Mouse (Mus musculus): ENCODE results near the gene Fcgr4. TPM values are rescaled to one million over a fixed set of nuclear protein-coding genes. Genes with fewer than 3 reads are reported as not detected.
A peak's percentile ranks its signal among the peaks of the same experiment; 100 is the strongest.

Fcgr4 gene
- polyA plus RNA-seq, 1 experiment from 2014 or later = 1.5 TPM

GRCm38 (mm10) chr1:171036550-171037324, 18.0 kb downstream of the Fcgr4 start:
- H3K9me3 ChIP-seq (ENCODE audit: control insufficient read depth, low read length) = no peaks in the 10 kb centered on the region
- ATAC-seq (replicated peaks; ENCODE audit: low FRiP score) = peak; percentile 69

GRCm38 (mm10) chr1:171037861-171038721, 19.4 kb downstream of the Fcgr4 start:
- Histone ChIP-seq H3K27ac (ENCODE audit: low read depth, low read length) (no peak overlapping the region), H3K4me3 (ENCODE audit: low read depth, low read length) (peak overlapping the region; percentile 95), H3K4me1 (replicated peaks; ENCODE audit: control insufficient read depth, insufficient read depth, low read length) (peaks cover 15% of the 10 kb centered on the region), H3K9ac (ENCODE audit: low read depth, low read length) (peak overlapping the region; percentile 82), H3K27me3 (replicated peaks; ENCODE audit: control insufficient read depth, insufficient read depth, low read length) (no peaks in the 10 kb centered on the region; the same call in 1 of the 2 replicates), H3K4me2 (peak overlapping the region; percentile 71), H3K9me3 (ENCODE audit: control insufficient read depth, low read length) (no peaks in the 10 kb centered on the region), H3K36me3 (ENCODE audit: control insufficient read depth, insufficient read depth, low read length) (no peaks in the 10 kb centered on the region)
- ATAC-seq (replicated peaks; ENCODE audit: low FRiP score) (peak; percentile 73), DNase-seq (ENCODE audit: low spot score) (peak; percentile 94)
- under 1% methylated on average over 47 of the region's 47 CpGs for WGBS

More at GRCm38 (mm10) chr1:171036550-171037324, 18.0 kb downstream of the Fcgr4 start:
- DNase-seq (ENCODE audit: low spot score) = peak; percentile 70
- Histone ChIP-seq H3K9ac (ENCODE audit: low read depth, low read length) (no peak overlapping the region), H3K27ac (ENCODE audit: low read depth, low read length) (no peak overlapping the region), H3K36me3 (ENCODE audit: control insufficient read depth, insufficient read depth, low read length) (no peaks in the 10 kb centered on the region), H3K27me3 (replicated peaks; ENCODE audit: control insufficient read depth, insufficient read depth, low read length) (no peaks in the 10 kb centered on the region; the same call in none of the 2 replicates), H3K4me2 (peak overlapping the region; percentile 87), H3K4me3 (ENCODE audit: low read depth, low read length) (peak overlapping the region; percentile 56), H3K4me1 (replicated peaks; ENCODE audit: control insufficient read depth, insufficient read depth, low read length) (peaks cover 19% of the 10 kb centered on the region)
- WGBS = 4% methylated on average over 22 of the region's 22 CpGs

GRCm38 (mm10) chr1:171039135-171039534, 20.4 kb downstream of the Fcgr4 start:
- H3K9ac ChIP-seq (ENCODE audit: low read depth, low read length) = no peak overlapping the region
- H3K27me3 ChIP-seq (replicated peaks; ENCODE audit: control insufficient read depth, insufficient read depth, low read length) = no peaks in the 10 kb centered on the region; the same call in 1 of the 2 replicates
- DNase-seq (ENCODE audit: low spot score) = no peak
- no peak for ATAC-seq (replicated peaks; ENCODE audit: low FRiP score)
- H3K27ac ChIP-seq (ENCODE audit: low read depth, low read length) = no peak overlapping the region
- 72% methylated on average over 6 of the region's 6 CpGs for WGBS
- H3K4me1 ChIP-seq (replicated peaks; ENCODE audit: control insufficient read depth, insufficient read depth, low read length) = peaks cover 15% of the 10 kb centered on the region
- H3K9me3 ChIP-seq (ENCODE audit: control insufficient read depth, low read length) = no peaks in the 10 kb centered on the region
- no peak overlapping the region for H3K4me3 ChIP-seq (ENCODE audit: low read depth, low read length)
- H3K36me3 ChIP-seq (ENCODE audit: control insufficient read depth, insufficient read depth, low read length) = no peaks in the 10 kb centered on the region
- no peak overlapping the region for H3K4me2 ChIP-seq

DNA sequence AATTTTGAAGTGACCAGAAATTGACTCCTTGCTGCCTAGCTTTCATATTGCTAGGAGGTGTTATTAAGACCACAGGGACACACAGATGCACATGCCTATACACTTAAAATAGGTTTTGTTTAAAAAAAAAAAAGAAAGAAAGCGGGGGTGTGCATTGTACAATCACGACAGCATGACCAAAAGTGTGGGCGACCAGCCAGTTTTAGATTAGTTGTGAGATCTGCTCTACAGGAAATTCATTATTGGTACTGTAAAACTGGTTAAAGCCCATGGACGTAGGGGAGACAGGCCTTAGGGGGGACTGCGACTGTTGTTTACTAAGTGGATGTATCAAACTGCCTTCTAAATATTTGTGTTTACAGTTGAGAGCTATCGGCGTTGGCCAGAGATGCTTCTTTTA, 21.2 kb downstream of the Fcgr4 start:
- Histone ChIP-seq H3K9ac (ENCODE audit: low read depth, low read length) (no peak overlapping the region), H3K27ac (ENCODE audit: low read depth, low read length) (no peak overlapping the region), H3K4me2 (no peak overlapping the region), H3K27me3 (replicated peaks; ENCODE audit: control insufficient read depth, insufficient read depth, low read length) (no peaks in the 10 kb centered on the region; the same call in 1 of the 2 replicates), H3K4me3 (ENCODE audit: low read depth, low read length) (no peak overlapping the region), H3K9me3 (ENCODE audit: control insufficient read depth, low read length) (no peaks in the 10 kb centered on the region), H3K36me3 (ENCODE audit: control insufficient read depth, insufficient read depth, low read length) (no peaks in the 10 kb centered on the region), H3K4me1 (replicated peaks; ENCODE audit: control insufficient read depth, insufficient read depth, low read length) (peaks cover 11% of the 10 kb centered on the region; the same call in 1 of the 2 replicates)
- DNase-seq (ENCODE audit: low spot score) = no peak
- ATAC-seq (replicated peaks; ENCODE audit: low FRiP score) = no peak
- 84% methylated on average over 7 of the region's 7 CpGs for WGBS

GRCm38 (mm10) chr1:171043594-171044153, 25.0 kb downstream of the Fcgr4 start:
- DNase-seq (ENCODE audit: low spot score) (no peak), ATAC-seq (replicated peaks; ENCODE audit: low FRiP score) (no peak)
- Histone ChIP-seq H3K9ac (ENCODE audit: low read depth, low read length) (no peak overlapping the region), H3K4me1 (replicated peaks; ENCODE audit: control insufficient read depth, insufficient read depth, low read length) (no peaks in the 10 kb centered on the region; the same call in 1 of the 2 replicates), H3K4me2 (peak overlapping the region; percentile 71), H3K27ac (ENCODE audit: low read depth, low read length) (no peak overlapping the region), H3K4me3 (ENCODE audit: low read depth, low read length) (peak overlapping the region; percentile 52), H3K27me3 (replicated peaks; ENCODE audit: control insufficient read depth, insufficient read depth, low read length) (no peaks in the 10 kb centered on the region), H3K36me3 (ENCODE audit: control insufficient read depth, insufficient read depth, low read length) (no peaks in the 10 kb centered on the region), H3K9me3 (ENCODE audit: control insufficient read depth, low read length) (no peaks in the 10 kb centered on the region)
- 68% methylated on average over 3 of the region's 3 CpGs for WGBS

GRCm38 (mm10) chr1:171044365-171045078, 25.8 kb downstream of the Fcgr4 start:
- Histone ChIP-seq H3K36me3 (ENCODE audit: control insufficient read depth, insufficient read depth, low read length) (no peaks in the 10 kb centered on the region), H3K9ac (ENCODE audit: low read depth, low read length) (peak overlapping the region; percentile 49), H3K9me3 (ENCODE audit: control insufficient read depth, low read length) (no peaks in the 10 kb centered on the region), H3K27me3 (replicated peaks; ENCODE audit: control insufficient read depth, insufficient read depth, low read length) (no peaks in the 10 kb centered on the region), H3K4me3 (ENCODE audit: low read depth, low read length) (peak overlapping the region; percentile 52), H3K4me2 (peak overlapping the region; percentile 71), H3K4me1 (replicated peaks; ENCODE audit: control insufficient read depth, insufficient read depth, low read length) (no peaks in the 10 kb centered on the region; the same call in 1 of the 2 replicates), H3K27ac (ENCODE audit: low read depth, low read length) (peak overlapping the region; percentile 64)
- DNase-seq (ENCODE audit: low spot score) (peak; percentile 94), ATAC-seq (replicated peaks; ENCODE audit: low FRiP score) (peak; percentile 96)
- WGBS = under 1% methylated on average over 33 of the region's 33 CpGs

- Histone ChIP-seq H3K27ac (ENCODE audit: low read depth, low read length) (no peak overlapping the region), H3K4me2 (peak overlapping the region; percentile 71)
These were observed 26.4 kb downstream of the Fcgr4 start for GRCm38 (mm10) chr1:171045079-171045465.

GRCm38 (mm10) chr1:171046501-171046900, 27.8 kb downstream of the Fcgr4 start:
- Histone ChIP-seq H3K4me1 (replicated peaks; ENCODE audit: control insufficient read depth, insufficient read depth, low read length) (no peaks in the 10 kb centered on the region; the same call in 1 of the 2 replicates), H3K9ac (ENCODE audit: low read depth, low read length) (no peak overlapping the region), H3K9me3 (ENCODE audit: control insufficient read depth, low read length) (no peaks in the 10 kb centered on the region), H3K4me2 (no peak overlapping the region), H3K27ac (ENCODE audit: low read depth, low read length) (no peak overlapping the region), H3K36me3 (ENCODE audit: control insufficient read depth, insufficient read depth, low read length) (no peaks in the 10 kb centered on the region), H3K4me3 (ENCODE audit: low read depth, low read length) (no peak overlapping the region), H3K27me3 (replicated peaks; ENCODE audit: control insufficient read depth, insufficient read depth, low read length) (no peaks in the 10 kb centered on the region)
- ATAC-seq (replicated peaks; ENCODE audit: low FRiP score) = no peak
- no peak for DNase-seq (ENCODE audit: low spot score)
- WGBS = 73% methylated on average over 3 of the region's 3 CpGs

More at GRCm38 (mm10) chr1:171045079-171045465, 26.4 kb downstream of the Fcgr4 start:
- Histone ChIP-seq H3K9ac (ENCODE audit: low read depth, low read length) (no peak overlapping the region; the same call in 1 of the 2 replicates), H3K27me3 (replicated peaks; ENCODE audit: control insufficient read depth, insufficient read depth, low read length) (no peaks in the 10 kb centered on the region), H3K36me3 (ENCODE audit: control insufficient read depth, insufficient read depth, low read length) (no peaks in the 10 kb centered on the region), H3K9me3 (ENCODE audit: control insufficient read depth, low read length) (no peaks in the 10 kb centered on the region), H3K4me3 (ENCODE audit: low read depth, low read length) (peak overlapping the region; percentile 52), H3K4me1 (replicated peaks; ENCODE audit: control insufficient read depth, insufficient read depth, low read length) (no peaks in the 10 kb centered on the region; the same call in 1 of the 2 replicates)
- peak; percentile 3; the same call in 1 of the 2 replicates for ATAC-seq (replicated peaks; ENCODE audit: low FRiP score)
- no peak for DNase-seq (ENCODE audit: low spot score)
- 9% methylated on average over 14 of the region's 14 CpGs for WGBS

Measured in liver, embryonic 11.5 days (tissue).